Mouse (Mus musculus) cerebellum, adult 9-11 months (tissue): ENCODE results near the gene Vps35l.
A peak's percentile ranks its signal among the peaks of the same experiment; 100 is the strongest.

ENCODE experiments used
- DNase-seq: peaks from one replicate; pipeline ENCODE4 v3.0.0; 2022

Gene Vps35l

DNA sequence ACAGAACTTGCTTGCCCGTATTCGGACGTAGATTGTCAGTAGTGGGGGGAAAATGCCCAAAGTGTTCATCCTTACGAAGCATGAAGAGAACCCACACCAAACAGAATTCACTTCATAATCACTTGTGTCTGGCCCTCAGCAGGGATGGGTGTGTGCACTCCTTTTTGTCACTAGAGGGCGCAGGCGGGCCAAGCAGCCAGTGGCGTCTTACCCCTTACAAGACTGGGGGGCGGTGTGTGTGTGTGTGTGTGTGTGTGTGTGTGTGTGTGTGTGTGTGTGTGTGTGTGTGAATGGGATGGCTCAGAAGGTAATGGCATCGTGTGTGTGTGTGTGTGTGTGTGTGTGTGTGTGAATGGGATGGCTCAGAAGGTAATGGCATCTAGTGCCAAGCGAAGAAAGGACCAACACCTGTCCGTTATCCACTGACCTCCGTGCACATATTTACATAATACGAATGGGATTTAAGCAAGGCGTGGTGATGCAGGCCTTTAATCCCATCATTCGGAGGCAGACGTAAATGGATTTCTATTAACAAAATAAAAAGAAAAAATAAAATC is at the start of gene Vps35l:
TSS of gene Vps35l (plus strand) at position 252 of the 557 bp plus-strand sequence.
- peak; percentile 90 for DNase-seq

DNA sequence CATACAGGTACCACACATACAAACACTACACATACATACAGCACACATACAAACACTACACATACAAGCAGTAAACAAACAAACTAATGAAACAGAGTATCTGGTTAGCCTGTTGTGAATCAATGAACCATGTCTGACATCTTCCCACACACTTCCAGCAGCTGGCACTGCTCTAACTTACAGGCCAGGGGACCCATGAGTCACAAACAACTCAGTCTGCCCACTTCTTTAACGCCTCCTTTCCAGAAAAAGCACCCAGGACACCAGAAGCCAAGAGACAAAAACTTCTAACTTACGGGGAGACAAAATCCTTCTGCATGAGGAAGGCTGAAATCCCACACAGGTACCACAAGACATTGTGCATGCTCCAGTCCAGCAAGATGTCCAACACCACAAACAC is 48.7 kb upstream of the Vps35l start:
- DNase-seq = no peak

DNA sequence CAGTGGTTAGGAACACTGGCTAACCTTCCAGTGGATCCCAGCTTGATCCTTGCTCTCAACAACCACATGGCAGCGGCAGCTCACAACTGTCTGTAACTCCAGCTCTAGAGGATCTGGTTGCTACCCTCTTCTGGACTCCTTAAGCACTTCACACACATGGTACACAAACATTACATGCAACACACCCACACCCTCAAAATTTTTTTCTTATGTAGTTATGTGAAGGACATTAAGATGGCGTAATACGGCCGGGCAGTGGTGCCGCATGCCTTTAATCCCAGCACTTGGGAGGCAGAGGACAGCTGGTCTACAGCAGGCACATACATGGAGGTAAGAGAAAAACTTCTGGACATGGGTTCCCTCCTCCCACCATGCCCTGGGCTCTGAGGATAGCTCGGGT is 43.9 kb upstream of the Vps35l start:
- DNase-seq = no peak

DNA sequence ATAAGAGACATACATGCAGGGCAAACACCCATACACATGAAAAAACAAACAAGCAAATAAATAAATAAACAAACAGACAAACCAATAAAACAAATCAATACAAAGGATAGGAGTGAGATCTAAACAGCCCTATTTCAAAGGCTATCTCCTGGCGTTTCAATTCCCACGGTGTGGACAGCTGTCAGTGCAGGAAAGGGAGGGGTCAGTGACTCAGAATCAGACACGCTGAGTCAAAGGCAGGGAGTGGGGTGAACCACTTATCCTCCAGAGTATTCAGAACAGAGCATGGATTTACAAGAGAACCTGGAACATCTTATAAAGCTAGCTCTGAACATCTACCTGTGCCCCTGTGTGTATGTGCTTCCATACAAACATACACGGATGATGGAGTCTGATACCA is 42.9 kb upstream of the Vps35l start:
- no peak for DNase-seq

DNA sequence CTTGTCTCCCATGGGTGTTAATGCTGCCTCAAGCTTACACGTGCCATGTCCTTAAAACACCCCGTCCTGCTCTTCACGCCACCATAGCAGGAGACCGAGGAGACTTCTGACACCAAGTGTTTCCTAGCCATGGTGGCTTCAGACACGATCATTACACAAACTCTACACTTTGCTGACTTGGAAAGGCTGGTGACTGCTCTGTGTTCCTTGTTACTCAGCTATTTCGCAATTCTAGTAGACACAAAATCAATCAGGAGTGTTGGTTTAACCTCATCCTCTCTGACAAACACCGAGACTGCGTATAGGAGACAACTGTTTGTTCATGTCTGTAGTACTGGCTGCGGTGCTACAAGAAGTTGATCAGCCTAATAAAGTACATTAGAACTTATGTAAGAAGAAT is 41.1 kb upstream of the Vps35l start:
- DNase-seq = no peak

DNA sequence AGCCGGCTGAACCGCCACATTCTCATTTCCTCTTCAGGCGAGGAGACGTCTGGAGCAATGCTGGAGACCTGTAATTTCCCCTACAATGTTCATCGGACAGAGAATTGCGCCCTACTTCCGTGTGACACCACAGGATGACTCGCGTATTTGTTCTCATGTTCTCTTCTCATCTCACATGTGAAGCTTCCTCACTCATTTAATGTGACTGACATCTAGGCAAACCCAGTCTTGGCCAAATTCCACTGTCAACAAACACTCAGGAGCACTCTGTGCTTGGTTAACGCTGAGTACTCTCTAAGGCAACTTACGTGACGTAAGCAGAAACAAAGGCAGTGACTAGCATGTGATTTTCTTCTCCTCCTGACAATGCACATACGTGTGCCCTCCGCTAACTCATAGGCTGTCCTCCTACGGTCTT is 36.9 kb upstream of the Vps35l start:
- DNase-seq = no peak

DNA sequence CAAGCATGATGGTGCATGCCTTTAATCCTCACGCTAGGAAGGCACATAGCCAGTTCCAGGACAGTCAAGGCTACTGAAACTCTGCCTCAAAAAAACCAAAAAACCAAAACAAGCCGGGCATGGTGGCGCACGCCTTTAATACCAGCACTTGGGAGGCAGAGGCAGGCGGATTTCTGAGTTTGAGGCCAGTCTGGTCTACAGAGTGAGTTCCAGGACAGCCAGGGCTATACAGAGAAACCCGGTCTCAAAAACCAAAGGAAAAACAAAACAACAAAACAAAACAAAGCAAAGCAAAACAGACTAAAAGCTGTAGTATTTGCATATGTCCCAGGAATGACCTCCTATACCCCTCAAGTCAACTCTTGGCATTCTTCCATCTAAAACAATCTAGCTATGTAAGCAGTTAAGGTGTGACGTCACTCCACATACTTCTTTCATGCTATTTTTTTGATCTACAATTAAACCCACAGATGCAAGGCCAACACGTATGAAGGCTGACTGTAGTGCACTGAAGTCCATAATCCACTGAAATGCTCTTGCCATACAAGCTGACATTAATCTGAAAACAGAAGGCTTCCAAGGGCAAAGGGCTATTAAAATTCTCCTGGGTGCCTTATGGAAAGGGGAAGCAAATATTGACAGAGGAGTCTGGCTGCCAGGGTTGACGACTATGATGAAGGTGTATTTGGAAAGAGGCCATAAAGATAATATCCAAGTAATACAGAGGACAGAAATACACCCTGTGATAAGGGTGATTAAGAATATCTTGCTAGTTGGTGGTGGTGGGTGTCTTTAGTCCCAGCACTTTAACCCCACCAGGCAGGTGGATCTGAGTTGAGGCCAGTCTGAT is 35.8 kb upstream of the Vps35l start:
- no peak for DNase-seq

DNA sequence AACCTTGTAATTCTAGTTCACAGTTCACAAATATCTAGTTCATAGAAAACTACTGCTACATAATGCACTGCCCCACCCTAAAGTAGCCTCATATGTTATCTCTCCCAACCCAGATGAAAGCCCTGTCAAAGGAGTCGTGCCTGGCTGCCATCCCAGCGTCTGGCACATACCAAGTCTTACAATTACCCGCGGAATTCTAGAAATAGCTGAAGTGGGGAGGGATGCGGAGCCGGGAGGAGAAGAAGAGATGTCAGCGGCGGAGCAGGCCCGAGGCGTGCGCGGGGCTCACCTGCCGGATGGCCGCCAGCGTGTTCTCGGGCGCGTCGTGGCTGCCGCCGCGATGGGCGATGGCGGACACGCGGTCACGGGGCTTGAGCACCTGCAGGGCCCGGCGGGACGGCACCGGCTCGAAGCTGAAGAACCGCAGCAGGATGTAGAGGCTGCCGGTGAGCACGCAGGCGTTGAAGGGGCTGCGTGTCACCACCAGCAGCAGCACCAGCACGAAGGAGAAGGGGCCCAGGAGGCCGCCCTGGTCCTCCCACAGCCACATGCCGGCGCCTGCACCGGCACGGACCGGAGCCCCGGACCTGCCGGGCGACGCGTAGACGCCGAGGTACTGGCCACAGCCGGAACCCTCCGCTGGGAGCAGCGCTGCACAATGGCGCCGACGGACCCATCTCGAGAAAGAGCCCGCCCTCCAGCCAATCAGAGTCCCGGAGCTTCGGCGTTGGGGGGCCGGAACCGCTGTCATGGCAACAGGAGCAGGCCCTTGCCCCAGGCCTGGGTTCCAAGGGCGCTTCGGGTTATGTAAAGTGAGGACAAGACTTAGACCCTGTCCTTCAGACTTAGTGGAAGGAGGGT is 34.7 kb upstream of the Vps35l start, which contains the start of gene Gde1:
TSS of gene Gde1 (minus strand) at position 678 of the 861 bp plus-strand sequence.
- peak; percentile 95 for DNase-seq

DNA sequence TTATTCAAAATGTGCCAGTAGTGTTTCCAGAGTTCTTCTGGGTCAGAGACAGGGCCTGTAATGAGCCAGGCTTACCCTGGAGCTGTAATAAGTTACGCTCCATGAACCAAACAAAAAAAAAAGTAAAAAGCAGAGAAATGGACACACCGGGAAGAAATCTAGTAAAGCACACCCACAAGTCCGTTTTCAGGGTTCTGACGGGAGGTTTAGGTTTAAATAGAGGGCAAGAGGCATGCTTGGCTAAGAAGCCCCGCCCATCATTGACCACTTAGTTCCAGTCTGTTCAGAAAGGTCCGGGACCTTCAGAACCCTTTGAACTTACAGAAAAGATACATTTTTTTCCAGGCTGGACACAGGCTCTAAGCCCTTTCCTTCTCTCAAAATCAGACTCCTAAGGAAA is 34.0 kb upstream of the Vps35l start:
- no peak for DNase-seq

DNA sequence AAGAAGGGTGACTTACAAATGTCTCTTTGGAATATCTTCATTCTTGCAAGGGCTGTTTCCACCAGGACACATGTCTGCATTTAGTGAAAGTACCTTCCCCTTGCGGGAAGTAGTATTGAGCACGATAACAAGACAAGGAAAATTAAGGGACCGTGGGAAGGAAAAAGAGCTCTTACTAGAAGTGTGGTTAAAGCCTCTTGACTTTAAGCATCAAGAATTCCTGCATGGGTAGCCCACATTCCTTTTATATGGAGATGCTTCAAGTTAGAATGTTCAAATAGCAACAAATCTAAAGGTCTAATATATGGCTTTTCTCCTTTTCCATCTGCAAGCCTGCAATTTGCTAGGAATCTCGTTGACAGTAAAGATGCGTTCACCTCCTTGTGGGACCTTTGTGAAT is 33.5 kb upstream of the Vps35l start:
- DNase-seq = no peak

DNA sequence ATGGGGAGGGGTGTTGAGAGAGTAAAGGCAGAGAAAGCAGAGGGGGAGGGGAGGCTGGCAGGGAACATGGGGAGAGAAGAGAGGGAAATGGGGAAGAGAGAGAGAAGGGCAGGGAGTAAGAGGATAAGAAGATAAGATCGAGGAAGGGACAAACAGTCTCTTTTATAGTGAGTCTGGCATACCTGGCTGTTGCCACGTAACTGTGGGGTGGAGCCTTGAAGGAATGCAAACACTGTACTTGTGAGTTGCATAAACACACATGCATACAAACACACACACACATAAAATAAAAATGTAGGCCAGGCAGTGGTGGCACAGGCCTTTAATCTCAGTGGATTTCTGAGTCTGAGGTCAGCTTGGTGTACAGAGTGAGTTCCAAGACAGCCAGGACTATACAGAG is 32.8 kb upstream of the Vps35l start:
- DNase-seq = no peak

DNA sequence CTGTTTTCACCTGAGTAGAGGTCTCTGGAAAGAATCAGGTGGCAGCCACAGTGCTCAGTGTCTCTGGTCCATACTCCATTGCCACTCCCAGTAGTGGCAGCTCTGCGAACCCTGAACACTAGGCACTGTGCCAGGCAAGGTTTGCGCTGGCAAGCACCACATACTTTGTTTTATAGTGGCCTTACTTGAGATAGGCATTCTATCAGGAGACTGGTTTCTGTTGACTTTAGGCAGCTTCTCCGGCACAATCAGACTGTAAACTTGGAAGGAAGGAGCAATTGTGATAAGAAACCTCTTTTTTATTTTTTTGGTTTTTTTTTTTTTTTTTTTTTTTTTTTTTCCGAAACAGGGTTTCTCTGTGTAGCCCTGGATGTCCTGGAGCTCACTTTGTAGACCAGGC is 32.0 kb upstream of the Vps35l start:
- DNase-seq = peak; percentile 45

DNA sequence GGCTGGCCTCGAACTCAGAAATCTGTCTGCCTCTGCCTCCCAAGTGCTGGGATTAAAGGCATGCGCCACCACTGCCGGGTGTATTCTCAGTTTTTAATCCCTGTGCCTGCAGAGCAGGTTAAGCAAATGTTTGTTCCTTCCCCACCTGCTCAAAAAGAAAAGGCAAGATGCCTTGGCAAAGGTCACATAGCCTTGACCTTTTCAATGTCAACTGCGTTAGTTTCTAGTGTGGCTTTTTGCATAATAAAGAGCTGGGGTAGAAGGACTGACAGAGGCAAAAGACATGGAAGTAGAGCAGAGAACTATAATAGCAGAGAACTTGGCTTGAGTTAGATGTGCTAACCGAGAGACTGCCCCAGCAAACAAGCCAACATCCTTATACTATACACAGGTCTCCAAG is 29.2 kb upstream of the Vps35l start:
- no peak for DNase-seq

DNA sequence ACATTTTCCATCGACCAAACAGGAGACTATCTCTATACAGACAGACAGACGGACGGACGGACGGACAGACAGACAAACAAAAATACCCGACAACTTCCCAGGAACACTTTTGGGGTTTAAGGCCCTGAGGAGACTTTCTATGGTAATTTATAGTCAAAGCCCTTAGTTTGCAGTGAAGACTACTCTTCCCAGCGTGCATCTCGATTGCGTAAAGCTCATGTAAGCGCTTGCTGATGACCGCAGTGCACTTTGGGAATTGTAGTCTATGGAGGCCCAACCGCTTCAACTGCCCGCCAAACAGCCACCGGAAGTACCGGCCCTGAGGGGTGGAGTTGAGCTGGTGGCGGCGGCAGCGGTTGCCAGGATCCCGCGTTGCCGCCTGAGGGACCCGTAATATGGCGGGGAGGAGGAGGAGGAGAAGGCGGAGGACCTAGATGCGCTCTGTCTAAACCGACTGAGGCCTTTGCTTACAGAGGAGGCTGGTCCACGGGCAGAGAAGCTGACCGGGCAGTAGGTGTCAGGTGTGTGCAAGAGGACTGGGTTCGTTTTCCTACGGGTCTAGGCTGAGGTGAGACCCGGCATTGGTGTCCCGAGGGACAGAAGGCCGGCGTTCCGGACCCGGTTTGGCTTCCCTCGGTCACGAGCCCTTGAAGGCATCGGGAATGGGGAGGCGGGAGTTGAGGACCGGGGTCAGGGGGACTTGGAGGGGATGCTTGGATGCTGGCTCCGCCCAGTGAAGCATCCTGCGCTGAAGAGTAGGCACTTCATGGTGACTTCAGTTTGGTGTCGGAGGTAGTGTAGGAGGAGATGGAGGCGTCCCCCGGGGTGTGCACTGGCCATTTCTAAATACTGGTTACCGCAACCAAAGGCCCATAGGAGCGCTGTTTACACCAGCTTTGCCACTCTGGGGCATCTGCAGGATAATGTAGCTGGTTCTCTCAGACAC is 27.5 kb upstream of the Vps35l start, which contains the start of gene Ccp110:
TSS of gene Ccp110 (plus strand) at position 325 of the 946 bp plus-strand sequence.
- peak; percentile 96 for DNase-seq

DNA sequence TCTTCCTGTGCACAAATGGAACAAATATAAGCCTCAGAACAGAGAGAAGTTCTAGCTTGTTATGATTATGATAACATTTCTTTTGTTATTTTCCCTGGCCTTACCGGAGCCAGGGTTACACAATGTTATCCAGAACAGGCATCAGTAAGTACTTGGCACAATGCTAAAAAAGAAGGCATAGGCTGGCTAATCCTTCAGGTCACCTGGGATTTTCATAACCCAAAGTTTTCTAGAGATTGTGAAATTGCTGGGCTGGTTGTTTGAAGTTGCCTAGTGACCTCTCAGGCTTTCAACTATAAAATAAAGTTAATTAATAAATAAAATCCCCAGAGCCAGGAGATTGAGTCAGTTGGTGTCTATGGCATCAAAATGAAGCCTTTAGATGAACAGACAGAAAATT is 25.2 kb upstream of the Vps35l start:
- no peak for DNase-seq

DNA sequence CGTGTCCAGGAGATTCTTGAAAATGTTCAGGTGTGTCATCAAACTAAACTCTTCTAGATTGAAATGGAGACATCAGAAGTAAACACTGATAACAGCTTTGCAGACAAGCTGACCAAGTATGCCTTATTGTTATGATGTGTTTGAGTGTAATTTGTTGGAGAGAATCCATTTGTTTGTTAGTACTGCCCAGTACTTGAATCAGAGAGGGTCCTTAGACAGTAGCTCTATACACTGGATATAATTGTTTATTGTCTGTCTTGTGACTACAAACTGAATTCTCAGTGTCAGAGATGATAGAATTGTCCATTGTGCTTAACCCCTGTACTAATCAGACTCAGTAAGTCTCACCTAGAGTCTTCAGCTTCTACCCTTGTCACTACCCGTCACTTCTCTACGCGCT is 22.0 kb upstream of the Vps35l start:
- no peak for DNase-seq

DNA sequence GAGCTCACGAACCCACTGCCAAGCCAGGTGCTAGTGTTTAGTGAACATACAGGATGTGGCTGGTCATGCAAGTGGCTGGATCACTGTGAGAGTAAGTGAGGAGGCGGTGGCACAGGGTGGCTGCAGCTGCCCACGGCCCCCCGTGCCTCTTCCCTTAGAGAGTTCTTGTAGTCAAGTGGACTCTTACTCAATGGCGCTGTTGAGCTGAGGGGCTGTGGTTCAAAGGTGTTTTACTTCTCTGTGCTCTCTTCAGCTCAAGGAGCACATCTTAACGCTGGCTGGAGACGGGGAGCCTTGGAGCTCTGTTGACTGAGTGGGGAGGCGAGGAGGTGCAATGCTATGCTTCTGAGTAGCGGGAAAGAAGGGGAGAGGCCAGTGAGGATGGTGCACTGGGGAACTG is 16.1 kb upstream of the Vps35l start:
- no peak for DNase-seq

DNA sequence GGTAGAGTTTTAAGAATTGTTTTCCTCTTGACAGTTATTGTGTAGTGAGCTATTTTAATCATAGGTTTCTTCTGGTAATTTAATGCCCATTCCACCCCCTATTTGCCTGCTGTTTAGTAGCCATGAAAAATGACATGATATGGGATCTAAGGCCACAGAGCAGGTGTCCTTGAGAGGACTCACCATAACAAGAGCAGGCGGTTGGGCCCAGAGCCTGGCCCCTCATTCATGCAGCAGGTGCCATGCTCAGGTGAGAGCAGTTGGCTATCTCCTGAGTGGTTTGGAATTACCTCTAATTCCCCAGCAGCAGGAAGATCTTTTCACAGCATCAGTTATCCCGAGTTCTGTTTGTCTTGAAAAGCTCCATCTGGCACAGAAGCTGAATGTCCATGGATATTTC is 14.6 kb upstream of the Vps35l start:
- no peak for DNase-seq

DNA sequence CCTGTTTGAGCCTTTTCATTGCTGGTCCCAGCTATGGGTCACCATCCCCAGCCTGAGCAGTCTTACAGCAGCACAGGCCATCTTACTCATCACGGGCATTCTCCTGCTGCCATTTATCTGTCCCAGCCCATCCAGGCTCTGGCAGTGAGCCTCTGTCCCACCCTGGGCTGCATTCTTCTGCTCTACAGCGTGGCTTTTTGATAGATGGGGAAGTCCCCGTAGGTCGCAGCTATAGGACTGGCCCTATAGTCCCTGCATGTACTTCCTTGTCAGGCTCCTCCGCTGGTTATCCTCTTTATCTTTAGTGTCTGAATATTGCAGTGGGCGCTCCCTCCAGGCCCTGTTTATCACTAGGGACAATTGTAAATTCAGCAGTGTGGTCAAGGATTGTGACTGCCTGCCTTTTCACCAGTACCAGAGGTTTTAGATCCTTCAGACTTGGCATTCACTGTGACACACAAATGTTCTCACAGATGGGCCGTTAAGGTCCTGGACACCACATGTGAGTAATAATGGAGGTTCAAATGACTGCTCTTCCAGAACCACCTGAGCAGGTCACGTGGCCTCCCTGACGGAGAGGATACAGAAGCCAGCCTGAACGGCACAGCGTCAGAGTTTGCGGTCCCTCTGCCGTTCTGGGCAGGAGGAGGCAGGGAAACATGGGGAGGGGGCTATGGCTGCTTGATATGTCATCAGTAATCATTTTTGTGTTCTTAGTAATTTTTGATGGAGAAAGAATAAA is 11.0 kb upstream of the Vps35l start:
- no peak for DNase-seq

DNA sequence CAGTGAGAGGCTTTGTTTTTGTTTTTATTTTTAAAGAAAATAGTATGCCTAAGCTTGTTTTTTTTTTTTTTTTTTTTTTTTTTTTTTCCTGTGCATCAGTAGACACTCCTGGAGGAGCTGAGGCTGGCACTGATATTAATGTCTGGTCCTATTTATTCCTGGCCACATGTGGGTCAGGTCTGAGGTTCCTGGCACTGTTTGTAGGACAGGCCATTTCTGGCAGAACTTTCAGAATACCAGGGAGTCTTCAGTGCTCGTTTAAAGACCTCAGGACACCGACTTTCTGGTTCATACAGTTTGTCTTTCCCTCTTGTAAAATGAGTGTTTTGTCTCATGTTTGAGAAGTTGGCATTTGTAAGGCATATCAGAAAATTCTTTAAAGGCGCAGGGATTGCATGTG is 8.2 kb upstream of the Vps35l start:
- DNase-seq = no peak

DNA sequence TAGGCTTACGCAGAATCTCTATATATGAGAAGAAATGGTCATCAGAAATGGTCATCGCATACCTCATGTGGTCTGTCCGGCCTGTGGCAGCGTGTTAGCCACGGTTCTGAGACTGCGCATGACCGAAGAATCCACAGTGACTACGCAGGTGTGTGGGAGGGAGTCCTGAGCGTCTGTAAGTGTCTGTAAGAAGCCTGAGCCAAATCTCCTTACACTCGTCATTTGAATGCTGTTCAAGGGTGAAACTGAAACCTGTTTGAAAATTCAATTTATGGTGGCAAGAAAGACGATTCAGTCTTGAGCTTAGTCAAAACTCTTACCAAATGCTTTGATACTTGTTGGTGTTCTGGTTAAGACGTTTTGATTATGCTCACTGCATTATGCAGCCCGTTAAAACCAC is 6.8 kb upstream of the Vps35l start:
- DNase-seq = no peak

DNA sequence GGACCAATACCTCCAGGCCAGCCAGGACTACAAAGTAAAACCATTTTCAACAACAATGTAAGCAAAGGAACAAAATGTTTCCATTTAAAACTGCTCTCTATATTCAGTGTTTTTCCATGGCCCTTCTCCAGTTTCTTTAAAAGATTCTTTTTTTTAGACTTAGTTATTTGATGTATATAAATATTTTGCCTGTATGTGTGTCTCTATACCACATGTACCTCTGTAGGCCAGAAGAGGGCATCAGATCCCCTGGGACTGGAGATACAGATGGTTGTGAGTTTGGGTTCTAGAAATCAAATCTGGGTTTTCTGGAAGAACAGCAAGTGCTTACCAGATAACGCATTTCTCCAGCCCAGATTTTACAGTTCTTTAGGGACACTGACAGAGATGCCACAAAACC is 1.3 kb upstream of the Vps35l start:
- no peak for DNase-seq
